Mouse (Mus musculus) stomach, embryonic 14.5 days (tissue): ENCODE results near the gene Cyp4f16. TPM values are rescaled to one million over a fixed set of nuclear protein-coding genes. Genes with fewer than 3 reads are reported as not detected.
"Not testable (repeated sequence)": the region's sequence is repeated elsewhere in the genome, so short reads cannot be mapped to it uniquely, and the experiment has no call there.

ENCODE experiments used
- ATAC-seq: fragments of 200-750 bp; cut with Nextera tagmentation; 2 replicates; pipeline ENCODE4 v1.8.0; 2017; ENCODE audit warnings: low read depth, moderate TSS enrichment; ENCODE audit not compliant: insufficient number of reproducible peaks, insufficient read depth, low FRiP score
- H3K27ac ChIP-seq: fragments of 300-500 bp; sonication (generic); 2 replicates; pipeline ENCODE4 v1.5.1; 2014; ENCODE audit warnings: mild to moderate bottlenecking, low read length, moderate library complexity, mixed read lengths
- H3K27me3 ChIP-seq: fragments of 300-500 bp; sonication (generic); 2 replicates; pipeline ENCODE4 v1.6.1; 2014; ENCODE audit warnings: low read length, control low read depth, mixed read lengths; ENCODE audit not compliant: control insufficient read depth, insufficient read depth
- H3K36me3 ChIP-seq: fragments of 300-500 bp; sonication (generic); 2 replicates; pipeline ENCODE4 v1.6.1; 2014; ENCODE audit warnings: mild to moderate bottlenecking, control low read depth, low read length, moderate library complexity, mixed read lengths; ENCODE audit not compliant: control insufficient read depth, insufficient read depth
- H3K4me1 ChIP-seq: fragments of 300-500 bp; sonication (generic); 2 replicates; pipeline ENCODE4 v1.6.1; 2014; ENCODE audit warnings: low read length, control low read depth, mixed read lengths; ENCODE audit not compliant: control insufficient read depth, insufficient read depth
- H3K4me2 ChIP-seq: fragments of 300-500 bp; sonication (generic); replicated peaks from 2 replicates; pipeline ENCODE4 v1.6.1; 2014; ENCODE audit warnings: low read depth, low read length, control low read depth
- H3K4me3 ChIP-seq: fragments of 300-500 bp; sonication (generic); 2 replicates; pipeline ENCODE4 v1.5.1; 2014; ENCODE audit warnings: low read depth, low read length, control low read depth
- H3K9ac ChIP-seq: fragments of 300-500 bp; sonication (generic); replicated peaks from 2 replicates; pipeline ENCODE4 v1.6.1; 2014; ENCODE audit warnings: low read depth, mild to moderate bottlenecking, control low read depth, low read length, moderate library complexity, mixed read lengths
- H3K9me3 ChIP-seq: fragments of 300-500 bp; sonication (generic); 2 replicates; pipeline ENCODE4 v1.6.1; 2016; ENCODE audit warnings: low read depth, low read length, control low read depth; ENCODE audit not compliant: control insufficient read depth
- WGBS: fragments of 180-500 bp; shearing (Covaris S2); extraction: QIAGEN DNeasy Blood & Tissue Kit; methylation state at CpG from one replicate; pipeline ENCODE4 v1.1.7; 2014; 5-methylcytosine and 5-hydroxymethylcytosine counted together
- polyA plus RNA-seq: library from polyadenylated mRNA; unstranded; fragments of >200 nt; fragmentation: Nextera tagmentation; extraction: Ambion mirVana; gene quantifications from 2 replicates; pipeline ENCODE4 v1.2.1, GENCODE M21; 2014

Gene Cyp4f16
- polyA plus RNA-seq, 1 experiment from 2014 or later: 19.9 TPM

- no peak overlapping the region for H3K9ac ChIP-seq
- no peaks in the 10 kb centered on the region for H3K4me1 ChIP-seq
- H3K4me2 ChIP-seq: peak overlapping the region; percentile 33
- peak overlapping the region; percentile 25 for H3K4me3 ChIP-seq
- no peaks in the 10 kb centered on the region for H3K27me3 ChIP-seq
- no peaks in the 10 kb centered on the region; the same call in 1 of the 2 replicates for H3K36me3 ChIP-seq
- H3K27ac ChIP-seq: no peak overlapping the region
- WGBS: 21% methylated on average over 26 of the region's 26 CpGs
- H3K9me3 ChIP-seq: no peaks in the 10 kb centered on the region
- peak; percentile 81 for ATAC-seq
Observed at GRCm38 (mm10) chr17:32528408-32529337, 7.7 kb upstream of the Cyp4f16 start.

DNA sequence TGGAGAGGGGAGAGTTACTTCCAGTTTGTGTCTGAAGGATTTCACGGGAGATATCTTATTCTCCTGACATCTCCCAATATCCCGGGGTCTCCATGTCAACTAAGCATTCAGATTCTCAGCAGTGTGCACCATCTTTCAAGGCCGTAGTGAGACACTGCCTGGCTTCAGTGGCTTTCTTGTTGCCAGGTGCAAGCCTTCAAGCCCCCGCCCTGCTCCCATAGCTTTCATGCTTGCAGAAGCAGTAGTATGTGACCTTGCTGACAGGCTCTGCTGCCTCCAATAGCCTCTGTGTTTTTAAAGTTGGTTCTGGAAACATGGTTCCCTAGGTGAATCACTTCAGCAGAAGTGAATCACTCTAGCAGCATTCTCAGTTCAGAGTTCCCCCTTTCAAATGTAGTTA is 4.0 kb upstream of the Cyp4f16 start:
- H3K27ac ChIP-seq, H3K4me3 ChIP-seq, H3K36me3 ChIP-seq, H3K4me1 ChIP-seq, H3K4me2 ChIP-seq, H3K27me3 ChIP-seq, H3K9ac ChIP-seq, H3K9me3 ChIP-seq, ATAC-seq: not testable (repeated sequence)
- WGBS: 40% methylated on average over 4 of the region's 4 CpGs

- no peaks in the 10 kb centered on the region; the same call in 1 of the 2 replicates for H3K4me1 ChIP-seq
- H3K9ac ChIP-seq: no peak overlapping the region
- ATAC-seq: no peak
- WGBS: 78% methylated on average over 6 of the region's 6 CpGs
- no peak overlapping the region for H3K4me2 ChIP-seq
- no peaks in the 10 kb centered on the region for H3K9me3 ChIP-seq
- H3K4me3 ChIP-seq: no peak overlapping the region
- no peak overlapping the region for H3K27ac ChIP-seq
- no peaks in the 10 kb centered on the region for H3K27me3 ChIP-seq
- H3K36me3 ChIP-seq: no peaks in the 10 kb centered on the region
Observed at GRCm38 (mm10) chr17:32534068-32534467, 2.3 kb upstream of the Cyp4f16 start.

GRCm38 (mm10) chr17:32536867-32537250 is 501 bp downstream of the Cyp4f16 start:
- Histone ChIP-seq H3K27me3 (no peaks in the 10 kb centered on the region), H3K4me2 (peak overlapping the region; percentile 49), H3K36me3 (no peaks in the 10 kb centered on the region), H3K27ac (peak overlapping the region; percentile 3; the same call in 1 of the 2 replicates), H3K9ac (no peak overlapping the region; the same call in 1 of the 2 replicates), H3K4me1 (no peaks in the 10 kb centered on the region; the same call in 1 of the 2 replicates), H3K9me3 (no peaks in the 10 kb centered on the region), H3K4me3 (peak overlapping the region; percentile 39)
- 56% methylated on average over 5 of the region's 5 CpGs for WGBS
- no peak for ATAC-seq

- H3K4me3 ChIP-seq, H3K4me2 ChIP-seq, H3K27me3 ChIP-seq, ATAC-seq, H3K9me3 ChIP-seq, H3K9ac ChIP-seq, H3K27ac ChIP-seq, H3K36me3 ChIP-seq, H3K4me1 ChIP-seq: not testable (repeated sequence)
- WGBS: 91% methylated on average over 5 of the region's 5 CpGs
Observed at GRCm38 (mm10) chr17:32544792-32545191, 8.4 kb downstream of the Cyp4f16 start.

GRCm38 (mm10) chr17:32550377-32550776 is 14.0 kb downstream of the Cyp4f16 start:
- H3K4me2 ChIP-seq: peak overlapping the region; percentile 35
- not testable (repeated sequence) for H3K4me1 ChIP-seq, H3K36me3 ChIP-seq, H3K9ac ChIP-seq, ATAC-seq, H3K27ac ChIP-seq, H3K4me3 ChIP-seq, H3K27me3 ChIP-seq, H3K9me3 ChIP-seq
- WGBS: 73% methylated on average over 3 of the region's 3 CpGs

- Histone ChIP-seq H3K9ac (no peak overlapping the region), H3K4me3 (peak overlapping the region; percentile 13)
- 16% methylated on average over 20 of the region's 20 CpGs for WGBS
Observed at GRCm38 (mm10) chr17:32550900-32551770, 14.8 kb downstream of the Cyp4f16 start.

DNA sequence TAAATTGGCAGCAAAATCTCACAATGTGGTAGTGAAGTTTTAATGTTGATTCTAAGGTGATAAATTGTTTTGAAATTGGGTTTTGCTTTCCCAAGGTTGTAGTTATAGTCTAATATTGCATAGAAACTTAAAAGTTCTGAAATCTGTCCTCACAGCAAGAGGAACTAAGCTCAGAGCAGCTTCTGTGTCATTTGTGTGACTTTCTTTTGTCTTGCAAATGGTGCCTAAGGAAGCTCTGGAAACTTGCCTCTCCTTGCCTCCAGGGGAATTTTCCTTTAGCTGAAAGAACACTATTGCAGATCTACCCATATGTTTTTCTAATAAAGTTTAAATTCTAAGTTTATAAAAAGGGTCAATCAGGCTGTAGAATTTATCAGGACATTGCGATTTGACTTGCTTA is 16.7 kb downstream of the Cyp4f16 start:
- not testable (repeated sequence) for H3K4me2 ChIP-seq, H3K4me1 ChIP-seq, H3K9ac ChIP-seq, ATAC-seq, H3K27ac ChIP-seq, H3K27me3 ChIP-seq, H3K9me3 ChIP-seq, H3K4me3 ChIP-seq, H3K36me3 ChIP-seq
- 36% methylated on average over 1 of the region's 1 CpGs for WGBS

More at GRCm38 (mm10) chr17:32550900-32551770, 14.8 kb downstream of the Cyp4f16 start:
- no peaks in the 10 kb centered on the region for H3K9me3 ChIP-seq
- H3K27ac ChIP-seq: no peak overlapping the region
- no peaks in the 10 kb centered on the region for H3K36me3 ChIP-seq
- no peaks in the 10 kb centered on the region for H3K27me3 ChIP-seq
- ATAC-seq: peak; percentile 46; the same call in 1 of the 2 replicates
- peak overlapping the region; percentile 35 for H3K4me2 ChIP-seq
- H3K4me1 ChIP-seq: no peaks in the 10 kb centered on the region
